Mouse (Mus musculus) small intestine, adult 2 months (tissue): ENCODE data around the gene Hras.

ENCODE experiments used
- CTCF ChIP-seq: fragments of 200-500 bp; IDR thresholded peaks from 2 replicates; pipeline ENCODE4 v1.5.1; 2012; ENCODE audit warnings: low read depth, mild to moderate bottlenecking, control low read depth, inconsistent platforms, low read length, moderate library complexity, mixed read lengths; ENCODE audit not compliant: insufficient replicate concordance, insufficient read length; ENCODE audit errors: extremely low read depth
- POLR2A ChIP-seq: fragments of 200-500 bp; IDR thresholded peaks from 2 replicates; pipeline ENCODE4 v1.6.1; 2012; ENCODE audit warnings: low read depth, mild to moderate bottlenecking, control low read depth, inconsistent platforms, low read length, moderate library complexity

DNA sequence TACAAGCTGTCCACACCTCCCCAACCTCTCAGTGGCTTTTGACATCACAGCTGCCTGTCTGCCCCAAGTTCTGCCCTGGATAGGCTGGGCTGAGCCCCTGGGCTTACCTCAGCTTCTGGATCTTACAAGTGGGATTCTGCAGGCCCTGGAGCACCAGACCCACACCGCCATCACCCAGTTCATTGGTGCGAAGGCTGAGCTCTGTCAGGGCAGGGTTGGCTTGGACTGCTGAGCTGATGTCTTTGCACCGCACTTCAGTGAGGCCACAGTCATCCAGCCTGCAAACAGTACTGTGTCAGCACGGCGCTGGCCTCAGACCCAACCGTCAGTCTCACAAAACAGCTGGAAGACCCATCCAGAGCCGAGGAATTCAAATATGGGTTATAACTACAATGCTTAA lies 29.4 kb downstream of the Hras start:
- no peak for TF ChIP-seq POLR2A
- no peak for TF ChIP-seq CTCF
